Mouse (Mus musculus) forebrain, embryonic 12.5 days (tissue): ENCODE data around the gene Ldah. TPM values are rescaled to one million over a fixed set of nuclear protein-coding genes. Genes with fewer than 3 reads are reported as not detected.

Experiments used
- polyA plus RNA-seq: library from polyadenylated mRNA; unstranded; fragments of >200 nt; fragmentation: Nextera tagmentation; extraction: Ambion mirVana; gene quantifications from 2 replicates; pipeline ENCODE4 v1.2.1, GENCODE M21; 2016

Ldah gene
- polyA plus RNA-seq, 1 experiment from 2014 or later, result 70.3 TPM

Other genes with a start within 250 kb of the Ldah start
- not detected in 2 replicates for gene Apob, start 230.5 kb upstream of the Ldah start, polyA plus RNA-seq
- 0.27 and 0.34 TPM in 2 replicates for gene Gdf7, start 93.8 kb downstream of the Ldah start, polyA plus RNA-seq
- gene Hs1bp3, start 105.3 kb downstream of the Ldah start, polyA plus RNA-seq, result 11.5 and 11.7 TPM in 2 replicates